Mouse (Mus musculus) stomach, adult 2 months (tissue): ENCODE results near the gene Tmem115. TPM values are rescaled to one million over a fixed set of nuclear protein-coding genes. Genes with fewer than 3 reads are reported as not detected.

Experiments used
- polyA plus RNA-seq: library from polyadenylated mRNA; depleted of rRNA; stranded (reverse); fragments of >200 nt; gene quantifications from 2 replicates; pipeline ENCODE4 v1.2.3, GENCODE M21; 2012; rRNA removed

Gene Tmem115
- polyA plus RNA-seq = 32.7 and 37.1 TPM in 2 replicates

GRCm38 (mm10) chr9:107533791-107534407 is at the start of gene Tmem115:
Gene Tmem115 (plus strand): TSS chr9:107533945.

DNA sequence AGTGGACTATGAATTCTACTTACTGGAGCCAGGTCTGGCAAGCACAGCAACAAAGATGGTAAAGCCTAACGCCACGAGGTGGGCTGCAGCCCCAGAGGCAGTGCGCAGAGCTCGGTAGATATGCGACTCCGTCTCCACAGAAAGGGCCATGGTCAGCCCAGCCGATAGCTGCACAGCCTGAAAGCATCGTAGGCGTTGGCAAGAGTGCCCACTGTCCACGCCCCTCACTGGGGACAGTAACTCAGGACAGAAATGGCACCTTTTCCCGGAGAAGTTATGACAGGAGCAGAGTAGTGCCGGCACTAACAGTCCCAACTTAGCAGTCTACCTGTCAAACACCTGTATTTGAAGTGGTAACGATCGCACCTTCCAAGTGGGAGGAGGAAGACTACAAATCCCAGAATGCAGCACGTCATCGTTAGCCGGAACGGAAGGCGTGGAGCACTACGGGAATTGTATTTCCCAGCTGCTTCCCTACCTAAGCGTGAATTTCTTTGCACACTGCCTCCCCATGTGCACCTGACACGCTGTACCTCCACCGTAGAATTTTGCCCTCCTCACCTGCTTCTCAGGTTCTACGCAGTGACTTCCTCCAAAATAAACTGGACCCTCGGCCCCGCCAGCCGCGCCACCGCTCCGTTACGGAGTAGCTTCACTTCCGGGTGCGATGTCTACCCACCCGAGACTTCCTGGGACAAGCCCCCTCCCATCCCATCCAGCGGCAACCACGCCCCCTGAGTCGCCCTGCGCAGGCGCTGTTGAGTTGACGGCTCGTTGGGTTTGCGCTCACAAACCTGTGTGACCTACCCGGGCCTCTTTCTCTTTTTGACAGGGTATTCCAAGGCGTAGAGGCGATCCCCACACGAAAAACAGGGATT is 8.0 kb downstream of the Tmem115 start, which contains the start of the genes Cyb561d2 and Nprl2:
Cyb561d2 (minus strand) TSS at position 720 of the 878 bp plus-strand sequence.
Nprl2 (plus strand) TSS at position 753 of the 878 bp plus-strand sequence.

GRCm38 (mm10) chr9:107547026-107547425 is 13.3 kb downstream of the Tmem115 start, which contains the start of gene Zmynd10:
Gene Zmynd10 (plus strand): TSS chr9:107547298.

DNA sequence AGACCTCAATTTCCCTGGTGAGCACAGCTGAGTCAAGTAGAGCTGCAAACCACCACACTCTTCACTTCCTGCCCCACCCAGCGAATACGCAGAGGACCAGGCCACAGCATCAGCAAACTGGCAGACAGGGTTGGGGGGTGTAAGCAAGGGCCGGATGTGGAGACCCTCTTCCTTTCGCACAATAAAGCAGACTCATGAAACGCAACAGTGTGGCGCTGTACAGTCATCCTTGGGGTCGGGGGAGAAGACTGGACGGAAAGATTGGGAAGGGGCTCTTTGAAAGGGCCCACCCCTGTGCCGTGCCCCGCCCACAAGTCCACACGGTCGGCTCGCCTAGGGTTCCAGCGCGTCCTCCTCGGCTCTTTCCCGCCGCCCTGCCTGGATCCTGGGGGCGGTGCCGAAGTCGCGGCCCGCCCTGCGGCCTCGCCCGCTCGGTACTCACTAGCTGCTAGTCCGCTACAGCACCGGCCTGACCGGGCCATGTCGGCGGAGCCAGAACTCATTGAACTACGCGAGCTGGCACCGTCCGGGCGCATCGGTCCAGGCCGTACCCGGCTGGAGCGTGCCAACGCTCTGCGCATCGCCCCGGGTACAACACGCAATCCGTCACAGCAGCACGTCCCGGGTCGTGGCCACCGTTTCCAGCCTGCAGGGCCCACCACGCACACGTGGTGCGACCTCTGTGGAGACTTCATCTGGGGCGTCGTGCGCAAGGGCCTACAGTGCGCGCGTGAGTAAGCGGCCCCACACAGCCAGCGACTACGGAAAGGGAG is 17.6 kb downstream of the Tmem115 start, which contains the start of gene Rassf1:
Rassf1 (plus strand) TSS at position 439 of the 773 bp plus-strand sequence.

GRCm38 (mm10) chr9:107563029-107563581 is 29.4 kb downstream of the Tmem115 start, which contains the start of gene Tusc2:
Gene Tusc2 (plus strand): TSS chr9:107563255.

DNA sequence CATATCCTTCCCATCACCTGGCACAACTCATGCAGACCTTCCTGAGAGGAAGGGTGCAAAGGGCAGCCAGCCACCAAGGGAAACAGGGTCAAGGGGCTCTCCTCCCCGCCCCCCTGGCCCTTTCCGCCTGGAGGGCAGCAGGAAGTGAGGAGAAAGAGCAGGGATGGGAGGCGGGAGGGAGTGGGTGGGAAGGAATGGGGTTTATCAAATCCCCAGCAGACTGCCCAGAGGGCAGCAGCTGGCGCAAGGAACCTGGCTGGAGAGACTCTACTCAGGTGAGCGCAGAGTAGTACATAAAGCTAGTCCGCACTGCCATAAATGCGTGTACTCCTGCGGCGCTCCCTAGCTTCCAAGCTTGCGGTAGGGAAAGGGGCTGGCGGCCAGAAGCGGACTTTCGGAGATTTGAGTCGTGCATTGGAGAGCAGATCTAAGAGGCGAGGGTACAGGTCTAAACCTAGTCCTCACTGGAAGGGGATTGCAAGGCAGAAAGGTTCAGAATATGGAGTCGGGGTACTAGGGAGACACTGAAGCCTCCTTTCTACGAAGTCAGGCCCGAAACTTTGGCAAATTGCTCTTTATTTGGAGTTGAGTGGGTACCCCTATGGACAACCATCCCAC is 34.1 kb downstream of the Tmem115 start, which contains the start of gene Hyal2:
Hyal2 (plus strand) TSS at position 244 of the 618 bp plus-strand sequence.

GRCm38 (mm10) chr9:107576357-107577107 is 42.8 kb downstream of the Tmem115 start, which contains the start of gene Hyal1:
Gene Hyal1 (plus strand): TSS chr9:107576927.

DNA sequence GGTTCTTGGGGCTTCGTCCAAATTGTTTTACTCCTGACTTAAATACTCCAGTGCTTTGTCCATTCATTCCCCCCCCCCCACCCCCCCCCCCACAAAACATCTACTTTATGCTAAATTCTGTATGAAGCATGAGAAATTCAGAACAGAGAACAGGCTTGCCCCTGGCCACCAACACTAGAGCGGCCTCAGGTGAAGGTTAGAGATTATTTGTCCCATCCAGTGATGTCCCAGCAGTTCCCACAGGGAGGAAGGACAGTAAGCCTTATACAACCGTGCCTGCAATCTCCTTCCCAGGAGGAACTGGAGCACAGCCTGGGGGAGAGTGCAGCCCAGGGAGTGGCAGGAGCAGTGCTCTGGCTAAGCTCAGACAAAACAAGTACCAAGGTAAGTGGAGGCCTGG is 44.8 kb downstream of the Tmem115 start, which contains the start of gene Naa80:
Naa80 (plus strand) TSS at position 301 of the 400 bp plus-strand sequence.

DNA sequence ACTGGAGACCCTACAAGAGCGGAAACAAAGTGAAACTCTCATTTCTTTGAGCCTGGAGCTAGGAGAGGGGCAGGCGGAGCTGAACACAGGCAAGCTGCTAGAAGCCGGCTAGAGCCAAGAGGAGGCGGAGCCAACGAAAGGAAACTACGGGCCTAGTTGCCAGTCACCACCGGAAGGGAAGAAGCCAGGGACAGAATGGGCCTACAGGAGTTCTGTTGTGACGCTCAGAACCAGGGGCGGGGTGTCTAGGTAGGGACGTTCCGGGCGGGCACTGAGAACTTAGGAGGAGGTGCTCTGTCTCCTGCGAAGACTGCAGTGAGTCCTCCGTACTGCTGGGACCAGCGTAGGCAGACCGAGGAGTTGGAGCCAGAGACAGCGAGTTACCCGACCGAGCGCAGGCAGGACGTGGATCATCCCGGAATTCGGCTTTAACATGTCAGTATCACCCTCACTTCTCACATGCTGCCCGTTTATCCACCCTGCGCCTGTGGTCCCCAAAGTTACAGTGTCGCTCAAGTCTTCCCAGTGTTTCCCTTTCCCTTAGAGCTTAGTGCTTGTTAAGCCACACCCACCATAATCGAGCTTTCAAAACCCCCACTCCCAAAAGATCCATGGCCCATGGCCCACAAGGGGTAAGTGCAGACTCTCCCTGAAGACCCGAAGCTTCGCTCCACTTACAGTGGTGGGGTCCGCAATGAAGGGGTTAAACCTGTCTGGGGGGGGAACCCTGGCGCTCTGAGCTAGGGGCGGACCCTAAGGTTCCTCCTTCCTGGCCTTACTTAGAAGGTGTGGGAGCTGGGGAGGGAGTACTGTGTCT is 47.0 kb downstream of the Tmem115 start, which contains the start of gene Hyal3:
Hyal3 (plus strand) TSS at position 318 of the 817 bp plus-strand sequence.

GRCm38 (mm10) chr9:107586974-107587832 is 53.5 kb downstream of the Tmem115 start, which contains the start of gene Ifrd2:
Gene Ifrd2 (plus strand): TSS chr9:107587642.

Other genes starting within 250 kb of the Tmem115 start
- gene Mapkapk3, start 244.1 kb upstream of the Tmem115 start, polyA plus RNA-seq = 15.3 and 19.0 TPM in 2 replicates
- gene Cish, start 237.9 kb upstream of the Tmem115 start, polyA plus RNA-seq = 34.6 and 41.0 TPM in 2 replicates
- 12.3 and 12.5 TPM in 2 replicates for gene Hemk1, start 195.6 kb upstream of the Tmem115 start, polyA plus RNA-seq
- gene 6430571L13Rik, start 193.3 kb upstream of the Tmem115 start, polyA plus RNA-seq = 0.38 and 0.41 TPM in 2 replicates
- 3.3 and 4.3 TPM in 2 replicates for gene Cacna2d2, start 134.3 kb upstream of the Tmem115 start, polyA plus RNA-seq
- gene Cyb561d2, start 8.2 kb downstream of the Tmem115 start, polyA plus RNA-seq = 25.6 and 37.6 TPM in 2 replicates
- 14.9 and 16.0 TPM in 2 replicates for gene Nprl2, start 8.3 kb downstream of the Tmem115 start, polyA plus RNA-seq
- 1.4 and 1.6 TPM in 2 replicates for gene Zmynd10, start 13.4 kb downstream of the Tmem115 start, polyA plus RNA-seq
- gene Rassf1, start 17.6 kb downstream of the Tmem115 start, polyA plus RNA-seq = 6.2 and 7.0 TPM in 2 replicates
- gene Tusc2, start 29.3 kb downstream of the Tmem115 start, polyA plus RNA-seq = 33.1 and 49.5 TPM in 2 replicates
- 32.6 and 36.0 TPM in 2 replicates for gene Hyal2, start 34.0 kb downstream of the Tmem115 start, polyA plus RNA-seq
- gene Hyal1, start 43.0 kb downstream of the Tmem115 start, polyA plus RNA-seq = 3.7 and 3.8 TPM in 2 replicates
- gene Naa80, start 44.9 kb downstream of the Tmem115 start, polyA plus RNA-seq = 47.1 and 49.7 TPM in 2 replicates
- gene Hyal3, start 46.9 kb downstream of the Tmem115 start, polyA plus RNA-seq = 0.41 and 0.94 TPM in 2 replicates
- gene Ifrd2, start 53.7 kb downstream of the Tmem115 start, polyA plus RNA-seq = 36.5 and 38.2 TPM in 2 replicates
- gene Sema3b, start 75.3 kb downstream of the Tmem115 start, polyA plus RNA-seq = 22.4 and 24.1 TPM in 2 replicates
- gene Gnai2, start 101.4 kb downstream of the Tmem115 start, polyA plus RNA-seq = 139 and 164 TPM in 2 replicates
- gene Slc38a3, start 135.6 kb downstream of the Tmem115 start, polyA plus RNA-seq = 7.5 and 9.4 TPM in 2 replicates
- 0.08 and 0.12 TPM in 2 replicates for gene Gnat1, start 145.8 kb downstream of the Tmem115 start, polyA plus RNA-seq
- gene Sema3f, start 176.5 kb downstream of the Tmem115 start, polyA plus RNA-seq = 78.9 and 92.8 TPM in 2 replicates
- gene Rbm5, start 237.1 kb downstream of the Tmem115 start, polyA plus RNA-seq = 18.1 and 30.1 TPM in 2 replicates